Mouse (Mus musculus) small intestine, adult 2 months (tissue): ENCODE measurements at regions not wholly inside any gene's neighbourhood (a gene's known extent, or its start where the extent isn't known, plus 50 kb on each side); places are given as distances from the start of the nearest gene placed in this dataset.

Experiments
- H3K27ac ChIP-seq: fragments of 200-500 bp; 2 replicates; pipeline ENCODE4 v1.5.1; 2012; ENCODE audit warnings: low read depth, low read length, control low read depth, inconsistent platforms; ENCODE audit not compliant: insufficient read depth
- H3K27me3 ChIP-seq: fragments of 200-500 bp; 2 replicates; pipeline ENCODE4 v1.6.1; 2012; ENCODE audit warnings: mild to moderate bottlenecking, moderate library complexity, low read length, inconsistent platforms; ENCODE audit not compliant: control insufficient read depth, insufficient read depth
- H3K36me3 ChIP-seq: fragments of 200-500 bp; 2 replicates; pipeline ENCODE4 v1.6.1; 2012; ENCODE audit warnings: mild to moderate bottlenecking, low read length, control low read depth, inconsistent platforms; ENCODE audit not compliant: control insufficient read depth, insufficient read depth
- H3K4me1 ChIP-seq: fragments of 200-500 bp; 2 replicates; pipeline ENCODE4 v1.6.1; 2012; ENCODE audit warnings: low read length, inconsistent platforms, mixed read lengths; ENCODE audit not compliant: control insufficient read depth, insufficient read depth, insufficient read length
- H3K4me3 ChIP-seq: fragments of 200-500 bp; 2 replicates; pipeline ENCODE4 v1.5.1; 2012; ENCODE audit warnings: low read depth, mild to moderate bottlenecking, control low read depth, inconsistent platforms, low read length, moderate library complexity
- CTCF ChIP-seq: fragments of 200-500 bp; IDR thresholded peaks from 2 replicates; pipeline ENCODE4 v1.5.1; 2012; ENCODE audit warnings: low read depth, mild to moderate bottlenecking, control low read depth, inconsistent platforms, low read length, moderate library complexity, mixed read lengths; ENCODE audit not compliant: insufficient replicate concordance, insufficient read length; ENCODE audit errors: extremely low read depth
- POLR2A ChIP-seq: fragments of 200-500 bp; IDR thresholded peaks from 2 replicates; pipeline ENCODE4 v1.6.1; 2012; ENCODE audit warnings: low read depth, mild to moderate bottlenecking, control low read depth, inconsistent platforms, low read length, moderate library complexity
- WGBS: fragments of 180-500 bp; shearing (Covaris S2); methylation state at CpG from one replicate; pipeline ENCODE4 v1.1.7; 2018; 5-methylcytosine and 5-hydroxymethylcytosine counted together

DNA sequence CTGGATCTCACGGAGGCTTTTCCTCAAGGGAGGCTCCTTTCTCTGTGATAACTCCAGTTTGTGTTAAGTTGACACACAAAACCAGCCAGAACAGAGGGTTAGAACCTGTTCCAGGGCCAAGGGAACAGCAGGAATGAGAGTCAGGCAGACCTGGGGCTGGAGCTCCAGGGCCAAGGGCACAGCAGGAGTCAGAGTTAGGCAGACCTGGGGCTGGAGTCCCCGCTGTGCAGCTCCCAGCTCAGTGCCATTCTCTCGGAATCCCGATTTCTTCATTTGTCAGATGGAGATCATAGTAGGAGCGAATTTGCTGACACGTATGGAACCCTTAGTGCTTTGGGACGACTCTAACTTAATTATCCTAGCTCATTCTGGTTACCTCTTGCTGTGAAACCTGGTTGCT is 109.2 kb downstream of the 1810013L24Rik start:
- TF ChIP-seq CTCF (no peak), POLR2A (no peak)
- H3K4me3 ChIP-seq: no peak overlapping the region
- no peak overlapping the region for H3K27ac ChIP-seq
- WGBS: 53% methylated on average over 7 of the region's 7 CpGs
- no peaks in the 10 kb centered on the region for H3K27me3 ChIP-seq
- H3K36me3 ChIP-seq: no peaks in the 10 kb centered on the region
- no peaks in the 10 kb centered on the region for H3K4me1 ChIP-seq

DNA sequence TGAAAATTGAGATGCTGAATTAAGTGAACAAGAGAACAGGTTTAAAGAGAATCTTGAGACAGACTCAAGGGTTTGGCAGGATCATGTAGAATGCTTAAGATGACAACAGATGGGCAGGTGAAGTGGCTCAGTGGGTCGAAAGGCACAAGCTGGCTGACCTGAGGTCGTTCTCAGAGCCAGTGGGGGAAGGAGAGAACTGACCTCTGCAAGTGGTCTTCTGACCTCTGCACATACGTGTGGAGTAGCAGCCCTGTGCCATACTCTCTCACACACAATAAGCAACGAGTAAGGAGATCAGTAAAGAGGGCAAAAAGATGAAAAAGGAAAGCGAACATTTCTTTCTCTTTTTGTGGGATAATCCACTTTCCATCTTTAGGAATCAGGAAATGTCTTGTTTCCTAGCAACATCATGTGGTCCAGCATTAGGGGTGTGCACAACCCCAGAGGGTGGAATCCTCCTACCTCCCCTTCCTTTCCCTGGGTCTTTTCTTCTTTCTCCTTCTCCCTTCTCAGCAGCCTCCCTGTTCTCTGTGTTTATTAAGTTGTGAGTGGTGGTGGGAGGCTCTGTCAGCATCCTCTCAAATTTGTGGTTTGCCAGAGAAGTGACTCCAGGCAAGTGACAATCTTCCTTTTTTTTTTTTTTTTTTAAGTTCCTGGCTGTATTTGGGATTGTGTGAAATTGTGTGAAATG is 114.7 kb downstream of the 1810013L24Rik start:
- WGBS: 55% methylated on average over 5 of the region's 5 CpGs
- Histone ChIP-seq H3K36me3 (no peaks in the 10 kb centered on the region), H3K27me3 (no peaks in the 10 kb centered on the region), H3K4me3 (no peak overlapping the region), H3K4me1 (no peaks in the 10 kb centered on the region), H3K27ac (no peak overlapping the region)
- TF ChIP-seq CTCF: no peak
- TF ChIP-seq POLR2A: no peak

DNA sequence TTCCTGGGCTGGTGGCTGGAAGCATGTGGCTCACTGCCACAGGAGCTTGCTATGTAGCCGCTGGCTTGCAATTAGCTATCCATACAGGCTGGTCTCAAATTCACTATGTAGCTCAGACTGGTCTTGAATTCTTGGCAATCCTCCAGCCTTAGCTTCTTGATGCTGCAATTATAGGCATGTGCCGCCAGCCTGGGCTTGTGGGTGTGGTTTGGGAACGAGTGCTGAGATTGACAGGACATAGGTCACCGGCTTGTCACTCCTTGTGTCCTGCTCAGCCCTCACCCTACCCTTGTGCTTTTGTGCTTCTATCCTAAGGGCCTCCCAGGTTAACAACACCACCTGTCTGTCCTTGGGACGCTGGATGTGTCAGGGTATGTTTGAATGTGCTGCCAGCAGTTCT is 117.9 kb downstream of the 1810013L24Rik start:
- Histone ChIP-seq H3K27ac (no peak overlapping the region), H3K27me3 (no peaks in the 10 kb centered on the region), H3K36me3 (no peaks in the 10 kb centered on the region), H3K4me1 (no peaks in the 10 kb centered on the region), H3K4me3 (no peak overlapping the region)
- 17% methylated on average over 5 of the region's 5 CpGs for WGBS
- TF ChIP-seq POLR2A: no peak
- no peak for TF ChIP-seq CTCF

DNA sequence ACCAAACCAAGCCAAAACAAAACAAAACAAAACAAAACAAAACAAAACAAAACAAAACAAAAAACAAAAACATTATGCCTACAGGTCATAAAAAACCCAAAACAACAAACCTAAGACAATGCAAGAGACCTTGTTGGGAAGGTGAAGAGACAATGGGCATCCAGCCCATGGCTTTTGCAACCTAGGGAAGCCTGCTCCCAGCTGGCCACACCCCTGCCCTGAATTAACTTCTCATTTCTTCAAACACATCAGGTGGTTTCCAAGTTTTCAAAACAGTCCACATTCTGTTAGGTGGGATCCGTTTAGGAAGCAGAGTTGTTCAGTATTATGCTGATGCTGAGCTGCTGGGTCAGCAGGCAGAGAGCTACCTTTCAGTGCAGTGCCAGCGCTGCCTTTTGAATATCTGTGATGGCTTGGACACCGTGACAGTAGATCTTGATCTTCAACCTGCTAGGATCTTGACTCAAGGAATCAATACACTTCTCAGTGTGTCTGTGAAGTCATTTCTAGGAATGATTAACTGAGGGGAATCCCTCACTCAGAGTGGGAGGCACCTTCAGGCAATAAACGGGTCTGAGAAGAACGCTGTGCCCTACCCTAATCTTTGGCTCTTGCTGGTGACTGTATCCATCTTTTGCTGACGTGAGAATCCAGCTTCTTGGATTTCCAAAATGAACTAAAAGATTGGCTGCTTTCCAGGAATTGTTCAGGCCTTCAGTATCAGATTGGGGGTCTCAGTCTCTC is 121.4 kb downstream of the 1810013L24Rik start:
- no peaks in the 10 kb centered on the region for H3K27me3 ChIP-seq
- H3K4me3 ChIP-seq: no peak overlapping the region
- no peaks in the 10 kb centered on the region for H3K36me3 ChIP-seq
- H3K27ac ChIP-seq: no peak overlapping the region
- TF ChIP-seq CTCF (no peak), POLR2A (no peak)
- no peaks in the 10 kb centered on the region for H3K4me1 ChIP-seq
- WGBS: 30% methylated on average over 6 of the region's 6 CpGs

DNA sequence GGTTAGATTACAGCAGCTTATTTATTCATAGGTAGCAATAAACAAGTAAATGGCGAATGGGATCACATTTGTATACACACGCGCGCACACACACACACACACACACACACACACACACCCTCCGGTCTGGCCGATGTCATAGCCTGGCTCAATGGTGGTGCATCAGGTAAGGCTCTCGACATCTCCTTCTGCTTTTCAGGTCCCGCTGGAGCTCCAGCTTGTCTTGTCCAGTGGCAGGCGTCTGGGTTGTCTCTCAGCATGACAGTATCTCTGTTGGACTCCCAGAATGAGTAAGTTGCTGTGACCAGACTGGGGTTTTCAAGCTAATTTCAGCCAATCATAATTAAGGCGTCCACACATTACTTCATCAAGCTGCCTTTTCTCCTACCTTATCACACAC is 131.8 kb downstream of the 1810013L24Rik start:
- no peak for TF ChIP-seq POLR2A
- no peak for TF ChIP-seq CTCF
- Histone ChIP-seq H3K27ac (no peak overlapping the region), H3K27me3 (no peaks in the 10 kb centered on the region), H3K4me3 (no peak overlapping the region), H3K36me3 (no peaks in the 10 kb centered on the region), H3K4me1 (no peaks in the 10 kb centered on the region)
- WGBS: 46% methylated on average over 10 of the region's 10 CpGs

DNA sequence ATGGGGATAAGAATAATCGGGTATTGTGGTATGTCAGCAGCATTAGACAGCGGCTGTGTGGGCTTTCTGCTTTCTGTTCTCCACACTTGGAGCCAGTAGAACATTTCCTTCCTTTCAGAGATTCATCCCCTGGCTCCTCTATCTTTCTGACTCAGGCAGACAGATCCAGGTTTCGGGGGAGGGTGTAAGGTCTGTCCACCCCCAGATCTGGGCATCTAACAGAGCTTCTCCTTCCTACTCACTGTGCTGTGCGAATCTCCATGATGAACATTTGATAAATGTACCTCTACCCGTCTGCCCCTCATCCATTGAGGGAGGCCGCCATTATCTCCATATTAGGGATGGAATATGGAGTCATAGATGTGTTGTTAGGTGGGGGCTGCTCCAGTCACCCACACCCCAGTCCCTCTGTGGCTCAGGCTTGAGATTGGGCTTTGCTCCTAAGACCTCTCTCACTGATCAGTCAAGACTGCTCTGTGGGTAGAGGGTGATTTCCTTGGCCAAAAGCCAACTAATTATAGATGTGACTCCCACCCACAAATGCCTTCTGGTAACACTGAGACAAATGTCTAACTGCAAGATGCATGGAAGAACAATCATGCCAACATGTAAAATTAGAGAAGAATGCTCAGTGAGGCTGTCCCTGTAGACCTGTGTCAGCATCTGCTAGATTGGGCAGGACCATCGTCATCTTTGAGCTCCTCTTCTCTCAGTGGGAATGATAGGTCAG is 163.8 kb downstream of the 1810013L24Rik start:
- TF ChIP-seq POLR2A (no peak), CTCF (no peak)
- no peaks in the 10 kb centered on the region for H3K4me1 ChIP-seq
- H3K36me3 ChIP-seq: no peaks in the 10 kb centered on the region
- no peak overlapping the region for H3K4me3 ChIP-seq
- H3K27ac ChIP-seq: no peak overlapping the region
- no peaks in the 10 kb centered on the region for H3K27me3 ChIP-seq
- WGBS: 87% methylated on average over 7 of the region's 7 CpGs

DNA sequence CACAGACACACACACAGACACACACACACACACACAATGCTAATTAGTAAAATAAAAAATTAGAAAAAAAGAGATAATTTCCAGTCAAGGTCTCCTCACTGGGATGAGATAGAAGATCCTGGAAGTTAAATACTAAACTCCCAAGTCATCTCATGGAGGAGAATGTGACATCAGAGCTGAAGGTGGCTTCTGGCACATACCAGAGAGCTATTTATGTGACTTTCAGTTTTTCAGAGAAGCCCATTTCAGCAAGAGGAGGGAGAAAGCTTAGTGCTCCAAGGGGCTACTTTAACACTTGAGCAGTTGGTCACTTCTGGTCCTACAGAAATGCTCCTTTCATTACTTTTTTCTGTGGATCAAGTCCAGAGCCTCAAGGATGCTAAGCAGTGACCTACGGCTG is 164.6 kb downstream of the 1810013L24Rik start:
- H3K27me3 ChIP-seq: no peaks in the 10 kb centered on the region
- no peaks in the 10 kb centered on the region for H3K4me1 ChIP-seq
- no peak overlapping the region for H3K4me3 ChIP-seq
- TF ChIP-seq CTCF: no peak
- WGBS: 89% methylated on average over 1 of the region's 1 CpGs
- no peak overlapping the region for H3K27ac ChIP-seq
- H3K36me3 ChIP-seq: no peaks in the 10 kb centered on the region
